Mouse (Mus musculus) neural tube, embryonic 13.5 days (tissue): Measurements from ENCODE around the gene Tctex1d2. TPM values are rescaled to one million over a fixed set of nuclear protein-coding genes. Genes with fewer than 3 reads are reported as not detected.

ENCODE experiments used
- ATAC-seq: fragments of 200-750 bp; cut with Nextera tagmentation; 2 replicates; pipeline ENCODE4 v1.8.0; 2017; ENCODE audit warnings: low read depth, mild to moderate bottlenecking, moderate TSS enrichment, moderate library complexity
- H3K27ac ChIP-seq: fragments of 300-500 bp; sonication (generic); replicated peaks from 2 replicates; pipeline ENCODE4 v1.5.1; 2015; ENCODE audit warnings: moderate library complexity, mild to moderate bottlenecking, inconsistent platforms
- H3K27me3 ChIP-seq: fragments of 300-500 bp; sonication (generic); 2 replicates; pipeline ENCODE4 v1.6.1; 2015; ENCODE audit warnings: mild to moderate bottlenecking, inconsistent platforms
- H3K36me3 ChIP-seq: fragments of 300-500 bp; sonication (generic); 2 replicates; pipeline ENCODE4 v1.6.1; 2015; ENCODE audit warnings: mild to moderate bottlenecking, inconsistent platforms
- H3K4me1 ChIP-seq: fragments of 300-500 bp; sonication (generic); replicated peaks from 2 replicates; pipeline ENCODE4 v1.6.1; 2015; ENCODE audit warnings: inconsistent platforms
- H3K4me2 ChIP-seq: fragments of 300-500 bp; sonication (generic); 2 replicates; pipeline ENCODE4 v1.6.1; 2015; ENCODE audit warnings: inconsistent platforms, mild to moderate bottlenecking, moderate library complexity
- H3K4me3 ChIP-seq: fragments of 300-500 bp; sonication (generic); 2 replicates; pipeline ENCODE4 v1.5.1; 2015; ENCODE audit warnings: mild to moderate bottlenecking, inconsistent platforms
- H3K9ac ChIP-seq: fragments of 300-500 bp; sonication (generic); 2 replicates; pipeline ENCODE4 v1.6.1; 2015; ENCODE audit warnings: moderate library complexity, mild to moderate bottlenecking, inconsistent platforms
- H3K9me3 ChIP-seq: fragments of 300-500 bp; sonication (generic); 2 replicates; pipeline ENCODE4 v1.6.1; 2016; ENCODE audit warnings: inconsistent platforms
- WGBS: fragments of 180-500 bp; shearing (Covaris S2); methylation state at CpG from one replicate; pipeline ENCODE4 v1.1.7; 2015; 5-methylcytosine and 5-hydroxymethylcytosine counted together
- polyA plus RNA-seq: library from polyadenylated mRNA; unstranded; fragments of >200 nt; fragmentation: Nextera tagmentation; extraction: Ambion mirVana; gene quantifications from 2 replicates; pipeline ENCODE4 v1.2.1, GENCODE M21; 2015

The Tctex1d2 gene
- 33.2 and 40.3 TPM in 2 replicates for polyA plus RNA-seq

DNA sequence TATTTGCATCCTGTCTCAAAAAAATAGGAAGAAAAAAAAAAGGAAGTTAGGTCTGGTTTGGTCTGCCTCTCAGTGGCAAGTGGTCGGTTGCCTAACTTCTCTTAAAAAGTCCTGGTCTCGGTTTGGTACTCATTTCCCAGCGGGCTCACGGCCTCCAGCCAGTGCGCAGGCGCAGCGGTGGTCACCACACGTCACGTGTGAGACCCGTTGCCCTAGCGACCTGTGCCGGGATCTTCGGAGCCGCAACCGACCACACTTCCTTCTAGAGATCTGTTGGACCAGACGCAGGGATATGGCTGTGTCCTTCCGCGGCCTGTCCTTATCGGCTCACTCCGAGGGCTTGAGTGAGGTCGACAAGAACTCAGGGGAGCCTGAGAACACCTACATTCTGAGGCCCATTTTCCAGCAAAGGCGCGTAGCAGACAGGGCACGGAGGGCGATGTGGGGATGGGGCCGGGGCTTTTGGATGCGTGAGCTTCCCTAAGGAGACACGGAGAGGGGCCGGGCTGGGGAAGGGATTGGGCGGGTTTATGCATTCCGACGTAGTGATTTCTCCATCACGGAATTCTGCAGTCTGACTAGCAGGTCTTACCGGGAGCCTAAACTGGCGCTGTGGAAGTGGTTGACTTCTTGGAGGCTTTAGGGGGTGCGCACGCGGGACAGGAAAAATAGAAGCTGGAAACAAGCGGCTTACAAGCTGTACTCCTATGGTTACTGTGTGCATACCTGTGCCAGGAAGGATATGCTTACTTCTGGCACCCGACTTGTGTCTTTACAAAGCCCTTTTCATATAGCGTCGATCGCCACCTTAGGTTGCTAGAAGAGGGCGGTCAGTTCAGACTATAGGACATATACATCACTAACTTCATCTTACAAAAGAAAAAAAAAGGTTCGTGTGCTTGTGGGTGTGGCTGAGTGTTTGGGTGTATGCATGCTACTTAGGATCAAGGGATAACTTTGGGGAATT is at the start of gene Tctex1d2:
TSS of gene Tctex1d2 (plus strand) at position 186 of the 967 bp plus-strand sequence.
- Histone ChIP-seq H3K36me3 (no peaks in the 10 kb centered on the region), H3K27ac (peak within 1 kb of the TSS; percentile 93), H3K4me3 (peak within 1 kb of the TSS; percentile 68), H3K4me2 (peak within 1 kb of the TSS; percentile 76), H3K9me3 (no peaks in the 10 kb centered on the region), H3K4me1 (peaks cover 18% of the 10 kb centered on the region), H3K9ac (peak within 1 kb of the TSS; percentile 82), H3K27me3 (no peaks in the 10 kb centered on the region)
- peak; percentile 96 for ATAC-seq
- under 1% methylated on average over 45 of the region's 45 CpGs for WGBS

DNA sequence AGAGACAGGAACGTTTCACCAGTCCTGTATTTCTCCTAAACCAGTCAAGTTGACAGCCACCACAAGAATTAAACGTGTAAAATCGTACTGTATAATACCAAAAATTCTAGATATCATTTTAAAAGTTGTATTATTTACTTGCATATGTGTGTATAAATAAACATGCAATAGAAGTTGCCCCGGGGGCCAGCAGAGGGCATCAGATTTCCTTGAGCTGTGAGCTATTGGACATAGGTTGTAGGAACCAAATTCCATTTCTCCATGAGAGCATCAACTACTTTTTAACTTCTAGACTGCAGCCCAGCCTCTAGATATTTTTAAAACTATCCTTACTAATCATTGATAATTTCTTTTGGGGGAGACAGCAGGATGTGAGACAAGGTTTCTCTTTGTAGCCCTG is 48.2 kb upstream of the Tctex1d2 start:
- H3K9me3 ChIP-seq, result no peaks in the 10 kb centered on the region
- no peaks in the 10 kb centered on the region for H3K4me1 ChIP-seq
- H3K27me3 ChIP-seq, result no peaks in the 10 kb centered on the region
- no peak overlapping the region for H3K4me3 ChIP-seq
- no peak overlapping the region for H3K9ac ChIP-seq
- no peak for ATAC-seq
- H3K4me2 ChIP-seq, result no peak overlapping the region
- no peak overlapping the region for H3K27ac ChIP-seq
- H3K36me3 ChIP-seq, result peaks cover 70% of the 10 kb centered on the region
- WGBS, result 90% methylated on average over 4 of the region's 4 CpGs

DNA sequence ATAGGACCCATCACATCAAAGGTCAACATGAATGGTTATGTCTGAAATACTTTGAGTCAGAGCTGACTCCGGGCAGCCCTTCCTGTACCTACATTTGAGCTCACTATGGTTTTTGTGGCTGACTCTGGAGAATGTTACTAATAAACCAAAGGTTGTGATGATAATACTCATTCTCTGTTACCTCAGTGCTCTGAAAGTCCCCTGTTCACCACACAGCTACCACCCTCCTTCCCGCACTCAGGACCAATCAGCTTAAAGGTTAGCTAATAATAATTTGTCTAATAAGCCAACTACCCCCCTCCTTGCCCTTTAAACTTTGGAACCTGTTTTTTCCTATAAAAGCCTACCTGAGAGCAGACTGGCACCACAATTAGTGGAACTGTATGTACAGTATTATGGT is 39.9 kb upstream of the Tctex1d2 start:
- no peak overlapping the region for H3K4me3 ChIP-seq
- no peak overlapping the region for H3K4me2 ChIP-seq
- WGBS, result 96% methylated on average over 2 of the region's 2 CpGs
- no peaks in the 10 kb centered on the region for H3K27me3 ChIP-seq
- peaks cover 89% of the 10 kb centered on the region for H3K36me3 ChIP-seq
- no peak for ATAC-seq
- no peaks in the 10 kb centered on the region for H3K4me1 ChIP-seq
- no peaks in the 10 kb centered on the region for H3K9me3 ChIP-seq
- no peak overlapping the region for H3K27ac ChIP-seq
- H3K9ac ChIP-seq, result no peak overlapping the region

DNA sequence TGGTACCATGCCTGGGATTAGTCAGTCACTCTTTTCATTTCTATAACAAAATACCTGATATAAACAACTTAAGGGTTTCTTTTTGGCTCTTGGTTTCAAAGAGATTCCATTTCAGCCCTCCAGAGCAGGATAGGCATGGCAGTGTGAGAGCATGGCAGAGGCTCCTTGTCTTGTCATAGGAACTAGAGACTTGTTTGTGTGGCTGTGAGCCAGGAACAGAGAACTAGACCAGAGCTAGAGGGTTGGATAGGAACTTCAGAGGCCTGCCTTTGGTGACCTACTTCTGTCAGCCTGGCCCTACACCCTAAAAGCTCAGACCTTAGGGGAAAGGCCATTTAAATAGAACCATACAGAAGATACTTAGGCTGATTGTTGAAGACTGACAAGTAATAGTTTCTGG is 36.6 kb upstream of the Tctex1d2 start:
- peaks cover 88% of the 10 kb centered on the region for H3K36me3 ChIP-seq
- H3K9me3 ChIP-seq, result no peaks in the 10 kb centered on the region
- H3K4me2 ChIP-seq, result no peak overlapping the region
- H3K27me3 ChIP-seq, result no peaks in the 10 kb centered on the region
- no peaks in the 10 kb centered on the region for H3K4me1 ChIP-seq
- H3K27ac ChIP-seq, result no peak overlapping the region
- no peak overlapping the region for H3K9ac ChIP-seq
- ATAC-seq, result no peak
- H3K4me3 ChIP-seq, result no peak overlapping the region

GRCm38 (mm10) chr16:32384885-32385284 is 34.6 kb upstream of the Tctex1d2 start:
- WGBS, result 94% methylated on average over 2 of the region's 2 CpGs
- Histone ChIP-seq H3K9ac (no peak overlapping the region), H3K4me1 (no peaks in the 10 kb centered on the region), H3K4me3 (no peak overlapping the region), H3K4me2 (no peak overlapping the region), H3K36me3 (peaks cover 68% of the 10 kb centered on the region), H3K9me3 (no peaks in the 10 kb centered on the region), H3K27ac (no peak overlapping the region), H3K27me3 (no peaks in the 10 kb centered on the region)
- no peak for ATAC-seq

DNA sequence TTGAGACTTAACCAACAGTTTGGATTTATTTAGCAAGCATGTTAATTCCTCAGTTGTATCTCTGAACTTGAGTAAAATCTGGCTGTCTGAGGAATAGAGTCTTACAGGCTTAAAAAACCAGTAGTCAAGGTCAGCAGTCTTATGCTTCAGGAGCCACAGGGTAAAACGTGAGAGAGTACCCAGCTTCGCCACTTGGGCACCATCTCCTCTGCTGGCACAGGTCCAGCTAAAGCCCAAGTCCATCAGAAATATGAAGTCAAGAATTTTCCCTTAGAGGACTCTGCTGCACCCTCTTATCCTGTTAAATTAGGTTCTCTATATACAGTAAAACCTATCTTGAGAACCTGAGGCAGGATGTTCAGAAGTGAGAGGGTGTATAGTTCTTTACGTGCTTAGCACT is 32.7 kb upstream of the Tctex1d2 start:
- no peak overlapping the region for H3K4me2 ChIP-seq
- H3K4me3 ChIP-seq, result no peak overlapping the region
- no peaks in the 10 kb centered on the region for H3K4me1 ChIP-seq
- no peak for ATAC-seq
- no peaks in the 10 kb centered on the region for H3K27me3 ChIP-seq
- no peak overlapping the region for H3K9ac ChIP-seq
- H3K27ac ChIP-seq, result no peak overlapping the region
- H3K9me3 ChIP-seq, result no peaks in the 10 kb centered on the region
- WGBS, result 81% methylated on average over 3 of the region's 3 CpGs
- H3K36me3 ChIP-seq, result peaks cover 64% of the 10 kb centered on the region

- peaks cover 57% of the 10 kb centered on the region for H3K36me3 ChIP-seq
- no peaks in the 10 kb centered on the region for H3K9me3 ChIP-seq
- no peak overlapping the region for H3K27ac ChIP-seq
- no peak overlapping the region for H3K9ac ChIP-seq
- H3K4me1 ChIP-seq, result no peaks in the 10 kb centered on the region
- no peak for ATAC-seq
- H3K27me3 ChIP-seq, result no peaks in the 10 kb centered on the region
- no peak overlapping the region for H3K4me3 ChIP-seq
- H3K4me2 ChIP-seq, result no peak overlapping the region
Observed at GRCm38 (mm10) chr16:32389049-32389448, 30.5 kb upstream of the Tctex1d2 start.

DNA sequence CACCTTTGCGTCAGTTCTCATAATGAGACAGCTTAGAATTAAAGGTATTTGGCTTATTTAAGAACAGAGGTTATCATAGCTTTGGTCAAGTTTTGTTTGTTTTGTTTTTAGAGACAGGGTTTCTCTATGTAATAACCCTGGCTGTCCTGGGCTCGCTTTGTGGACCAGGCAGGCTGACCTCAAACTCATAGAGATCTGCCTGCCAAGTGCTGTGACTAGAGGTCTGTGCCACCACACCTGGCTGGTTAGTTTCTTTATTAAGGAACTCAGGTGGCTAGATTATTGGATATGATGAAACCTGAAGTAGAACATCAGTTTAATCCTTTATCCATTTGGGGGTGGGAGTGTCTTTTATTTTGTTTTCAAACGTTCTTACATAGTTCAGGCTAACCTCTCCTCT is 29.7 kb upstream of the Tctex1d2 start:
- Histone ChIP-seq H3K4me1 (no peaks in the 10 kb centered on the region), H3K27ac (no peak overlapping the region), H3K9ac (no peak overlapping the region), H3K27me3 (no peaks in the 10 kb centered on the region), H3K4me3 (no peak overlapping the region), H3K36me3 (peaks cover 55% of the 10 kb centered on the region), H3K9me3 (no peaks in the 10 kb centered on the region), H3K4me2 (no peak overlapping the region)
- ATAC-seq, result no peak
- WGBS, result 90% methylated on average over 3 of the region's 3 CpGs

DNA sequence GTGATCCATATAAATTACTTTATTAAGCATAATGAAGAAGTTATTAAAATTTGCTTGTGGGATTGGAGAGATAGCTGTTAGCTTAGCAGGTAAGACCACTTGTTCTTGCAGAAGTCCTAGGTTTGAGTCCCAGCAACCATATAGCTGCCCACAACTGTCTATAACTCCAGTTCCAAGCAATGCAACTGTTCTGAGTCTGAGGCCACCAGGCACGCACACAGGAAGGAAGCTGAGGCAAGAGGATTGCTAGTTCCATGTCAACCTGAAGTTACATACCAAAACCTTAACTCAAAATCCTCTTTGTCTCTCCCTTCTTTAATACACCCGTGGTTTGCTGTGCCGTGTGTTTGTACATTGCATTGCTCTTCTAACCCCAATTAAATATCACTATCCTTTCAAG is 28.6 kb upstream of the Tctex1d2 start:
- H3K9ac ChIP-seq, result no peak overlapping the region
- no peaks in the 10 kb centered on the region for H3K4me1 ChIP-seq
- WGBS, result 98% methylated on average over 3 of the region's 3 CpGs
- H3K4me3 ChIP-seq, result no peak overlapping the region
- no peak overlapping the region for H3K4me2 ChIP-seq
- H3K27ac ChIP-seq, result no peak overlapping the region
- no peak for ATAC-seq
- H3K9me3 ChIP-seq, result no peaks in the 10 kb centered on the region
- H3K36me3 ChIP-seq, result peaks cover 45% of the 10 kb centered on the region
- no peaks in the 10 kb centered on the region for H3K27me3 ChIP-seq

GRCm38 (mm10) chr16:32395679-32396540 is 23.6 kb upstream of the Tctex1d2 start:
- Histone ChIP-seq H3K4me3 (no peak overlapping the region), H3K9ac (no peak overlapping the region), H3K4me1 (no peaks in the 10 kb centered on the region), H3K27ac (peak overlapping the region; percentile 2; the same call in 1 of the 2 replicates), H3K4me2 (no peak overlapping the region), H3K36me3 (peaks cover 24% of the 10 kb centered on the region), H3K9me3 (no peaks in the 10 kb centered on the region), H3K27me3 (no peaks in the 10 kb centered on the region)
- ATAC-seq, result no peak
- 77% methylated on average over 6 of the region's 6 CpGs for WGBS

DNA sequence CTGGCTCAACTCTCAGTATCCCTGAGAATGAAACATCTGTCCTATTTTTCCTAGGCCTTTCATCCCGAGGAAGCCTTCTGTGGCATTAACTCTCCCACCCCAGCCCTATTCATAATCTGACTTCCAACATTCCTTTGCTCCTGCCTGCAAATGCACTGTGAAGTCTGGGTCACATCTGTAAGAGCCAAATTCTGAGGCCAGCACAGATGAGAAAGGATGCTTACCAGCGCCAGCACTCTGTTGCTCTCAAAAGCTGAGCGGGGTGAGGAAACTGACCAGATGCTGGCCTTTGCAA is 23.0 kb upstream of the Tctex1d2 start:
- ATAC-seq, result no peak
- no peaks in the 10 kb centered on the region for H3K4me1 ChIP-seq
- peak overlapping the region; percentile 2; the same call in 1 of the 2 replicates for H3K27ac ChIP-seq
- WGBS, result 63% methylated on average over 3 of the region's 3 CpGs
- H3K4me3 ChIP-seq, result no peak overlapping the region
- H3K36me3 ChIP-seq, result peaks cover 19% of the 10 kb centered on the region
- no peak overlapping the region for H3K9ac ChIP-seq
- no peaks in the 10 kb centered on the region for H3K27me3 ChIP-seq
- no peak overlapping the region for H3K4me2 ChIP-seq
- H3K9me3 ChIP-seq, result no peaks in the 10 kb centered on the region

DNA sequence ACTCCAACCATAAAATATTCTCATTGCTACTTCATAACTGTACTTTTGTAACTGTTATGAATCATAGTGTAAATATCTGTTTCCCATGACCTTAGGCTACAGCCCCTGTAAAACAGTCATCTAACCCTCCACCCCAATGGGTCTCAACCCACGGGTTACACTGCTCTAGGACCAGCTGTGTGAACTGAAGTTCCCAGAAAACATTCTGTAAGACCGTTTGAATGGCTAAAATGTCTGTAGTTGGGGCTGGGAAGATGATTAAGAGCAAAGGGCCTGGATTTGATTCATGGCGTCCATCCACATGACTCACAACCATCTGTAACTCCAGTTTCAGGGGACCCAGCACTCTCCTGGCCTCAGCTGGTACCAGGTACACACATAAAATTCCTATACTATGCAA is 21.3 kb upstream of the Tctex1d2 start:
- no peaks in the 10 kb centered on the region for H3K27me3 ChIP-seq
- no peak overlapping the region for H3K4me2 ChIP-seq
- no peaks in the 10 kb centered on the region for H3K4me1 ChIP-seq
- H3K36me3 ChIP-seq, result peaks cover 5% of the 10 kb centered on the region
- 64% methylated on average over 3 of the region's 3 CpGs for WGBS
- no peaks in the 10 kb centered on the region for H3K9me3 ChIP-seq
- ATAC-seq, result no peak
- no peak overlapping the region for H3K4me3 ChIP-seq
- H3K9ac ChIP-seq, result no peak overlapping the region
- no peak overlapping the region for H3K27ac ChIP-seq
